Mouse (Mus musculus) heart, postnatal 14 days (tissue): Measurements from ENCODE around the gene Arl10. TPM values are rescaled to one million over a fixed set of nuclear protein-coding genes. Genes with fewer than 3 reads are reported as not detected.

ENCODE experiments used
- DNase-seq, 2 experiments: peaks; one replicate each; pipeline ENCODE4 v3.0.0; 2021 to 2022
- intact Hi-C: fragments of 180-260 bp; cut with DNase I; formaldehyde crosslinking; loops from one replicate; pipeline ENCODE4 v1.15.1; 2025
- long read RNA-seq, 2 experiments: library from polyadenylated mRNA; stranded (forward); transcript quantifications; one replicate each; pipeline ENCODE4 v2.0.0; 2021
- total RNA-seq, 2 experiments: library from RNA; stranded (reverse); gene quantifications; 2 replicates each; pipeline ENCODE4 v1.2.3; 2021

The Arl10 gene
- total RNA-seq: 1 to 10 TPM; 8.1 to 8.4 TPM
- long read RNA-seq, experiment 1, partial matches to known transcripts: 0 of 1 reads
- long read RNA-seq, experiment 1, other reads (novel, unspliced or antisense): 0 of 1 reads
- long read RNA-seq, experiment 2, partial matches to known transcripts: 0 of 1 reads
- long read RNA-seq, experiment 2, other reads (novel, unspliced or antisense): 0 of 1 reads

DNA sequence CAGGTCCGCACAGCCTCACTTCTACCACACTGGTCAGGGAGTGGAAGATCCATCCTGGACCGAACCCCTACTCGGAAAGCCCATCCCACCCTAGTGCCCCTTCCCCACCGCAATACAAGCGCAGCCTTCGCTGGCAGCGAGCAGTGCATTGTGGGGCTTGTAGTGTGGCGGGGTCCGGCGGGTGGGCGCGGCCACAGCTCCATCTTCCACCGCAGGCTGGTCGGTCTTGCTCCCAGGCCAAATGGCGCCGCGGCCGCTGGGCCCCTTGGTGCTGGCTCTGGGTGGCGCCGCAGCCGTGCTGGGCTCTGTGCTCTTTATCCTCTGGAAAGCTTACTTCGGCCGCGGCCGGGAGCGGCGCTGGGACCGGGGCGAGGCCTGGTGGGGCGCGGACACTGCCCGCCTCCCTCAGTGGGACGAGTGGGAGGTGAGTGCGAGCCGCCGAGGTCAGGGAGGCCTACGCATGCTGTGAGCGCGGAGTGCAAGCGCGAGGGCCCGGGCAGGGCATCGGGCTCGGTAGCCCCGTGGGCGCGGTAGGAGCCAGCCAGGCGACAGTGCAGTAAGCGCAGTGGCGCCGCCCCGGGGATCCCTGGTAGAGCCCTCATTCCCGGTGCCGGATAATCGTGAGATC lies at the start of gene Arl10:
Gene Arl10, plus strand, starts transcription at position 162 of the 628 bp plus-strand sequence.
- peak; percentile 80 for DNase-seq
- intact Hi-C loops: no loop called here

DNA sequence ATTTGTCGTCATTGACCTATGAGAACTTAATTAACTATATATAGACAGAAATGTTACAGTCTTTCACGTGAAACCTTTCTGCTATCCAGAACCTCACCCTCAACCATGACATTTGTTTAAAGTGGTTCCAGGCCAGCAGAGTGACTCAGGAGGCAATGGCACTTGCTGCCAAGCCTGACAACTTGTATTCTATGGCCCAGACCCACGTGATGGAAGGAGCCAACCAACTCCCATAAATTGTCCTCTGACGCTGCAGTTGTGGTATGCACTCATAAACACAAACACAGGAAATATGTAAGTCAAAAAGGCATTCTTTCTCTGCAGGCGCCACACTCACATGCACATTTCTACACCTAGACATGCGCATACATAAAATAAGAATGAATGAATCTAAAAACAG lies 47.7 kb upstream of the Arl10 start:
- intact Hi-C loops: no loop called here
- no peak for DNase-seq

DNA sequence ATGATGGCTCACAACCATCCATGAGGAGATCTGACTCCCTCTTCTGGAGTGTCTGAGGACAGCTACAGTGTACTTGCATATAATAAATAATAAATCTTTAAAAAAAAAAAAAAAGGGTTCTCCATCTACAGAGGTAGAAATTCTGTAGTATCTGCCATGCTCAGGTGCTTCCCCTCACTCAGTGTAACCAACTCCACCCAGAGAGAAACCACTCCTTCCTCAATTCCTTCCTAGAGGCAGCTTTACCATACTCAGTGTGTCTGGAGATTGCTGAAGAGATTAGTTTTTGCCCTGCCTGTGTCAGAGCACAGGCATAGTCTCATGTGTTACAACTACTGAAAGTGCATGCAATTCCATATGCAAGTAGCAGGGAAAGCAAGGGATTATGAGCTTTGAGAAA lies 42.7 kb upstream of the Arl10 start:
- DNase-seq: no peak
- intact Hi-C loops: no loop called here

DNA sequence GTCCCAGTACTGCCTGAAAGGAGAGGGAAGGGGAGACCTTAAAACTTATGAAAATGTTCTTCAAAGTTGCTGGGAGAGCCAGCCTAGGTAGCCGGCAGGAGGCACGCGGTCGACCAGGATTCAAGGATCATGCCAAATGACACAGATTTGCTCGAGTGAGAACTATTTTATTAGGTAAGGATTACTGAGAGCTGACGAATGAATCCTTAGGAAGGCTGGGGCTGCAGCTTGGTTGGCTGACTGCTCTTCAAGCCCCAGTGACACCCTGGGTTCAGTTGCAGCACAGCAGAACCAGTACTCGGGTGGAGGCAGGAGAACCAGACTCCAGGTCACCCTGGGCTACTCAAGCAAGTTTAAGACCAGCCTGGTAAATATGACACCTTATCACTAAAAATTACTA lies 26.8 kb upstream of the Arl10 start:
- intact Hi-C loops: no loop called here
- no peak for DNase-seq

DNA sequence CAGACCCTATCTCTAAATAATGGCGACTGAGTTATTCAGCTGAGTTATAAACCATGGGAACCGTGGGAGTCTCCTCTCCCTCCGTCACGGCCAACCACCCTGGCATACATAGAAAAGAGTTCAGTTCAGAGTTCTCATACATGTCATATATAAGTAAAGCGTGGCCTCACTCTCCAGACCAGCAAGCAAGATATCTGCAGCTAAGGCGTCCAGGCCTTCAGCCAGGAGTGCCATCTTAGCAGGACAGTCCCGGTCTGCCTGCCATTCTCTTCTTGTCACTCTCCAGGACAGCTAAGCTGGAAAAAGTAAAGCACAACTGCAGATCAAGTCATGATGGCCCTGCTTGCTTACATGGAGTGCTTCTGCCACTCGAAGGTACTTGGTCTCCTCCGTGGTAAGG lies 18.6 kb upstream of the Arl10 start:
- intact Hi-C loops: no loop called here

DNA sequence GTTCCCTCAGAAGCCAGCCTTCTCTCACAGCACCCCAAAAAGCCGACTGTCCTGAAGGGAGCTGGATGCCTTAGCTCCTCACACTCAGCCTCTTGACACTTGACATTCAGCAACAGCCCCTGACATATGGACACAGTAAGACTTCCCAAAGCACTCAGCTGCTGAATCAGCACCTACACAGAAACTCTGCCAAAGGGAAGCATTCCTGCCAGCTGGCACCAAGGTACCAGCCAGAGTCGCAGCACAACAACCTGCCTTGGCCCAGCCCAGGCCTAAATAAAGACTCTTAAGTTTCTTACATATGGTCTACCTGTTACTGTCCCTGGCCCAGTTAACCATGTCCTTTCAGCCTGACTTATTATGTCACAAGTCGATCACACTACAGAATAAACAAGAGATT lies 18.0 kb upstream of the Arl10 start:
- intact Hi-C loops: no loop called here
- DNase-seq: peak; percentile 51 to 69

More for the DNA sequence above, 18.6 kb upstream of the Arl10 start:
- no peak for DNase-seq

DNA sequence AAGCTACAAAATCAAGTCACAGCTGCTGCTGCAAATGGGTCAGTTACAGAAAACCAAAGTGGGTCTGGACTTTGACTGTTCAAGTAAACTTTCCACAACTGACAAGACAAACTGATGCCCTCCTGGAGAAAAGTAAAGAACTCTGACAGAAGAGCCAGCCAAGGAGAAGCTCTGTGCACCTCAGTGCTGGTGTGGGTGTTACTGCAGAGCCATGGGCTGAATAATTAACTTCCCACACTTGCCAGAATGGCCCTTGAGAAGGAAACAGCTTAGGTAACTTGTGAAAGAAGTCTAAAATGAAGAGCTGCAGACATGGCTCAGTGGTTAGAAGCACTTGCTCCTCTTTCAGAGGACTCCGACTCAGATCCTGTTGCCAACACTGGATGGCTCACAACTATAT lies 17.2 kb upstream of the Arl10 start:
- intact Hi-C loops: no loop called here
- no peak for DNase-seq

DNA sequence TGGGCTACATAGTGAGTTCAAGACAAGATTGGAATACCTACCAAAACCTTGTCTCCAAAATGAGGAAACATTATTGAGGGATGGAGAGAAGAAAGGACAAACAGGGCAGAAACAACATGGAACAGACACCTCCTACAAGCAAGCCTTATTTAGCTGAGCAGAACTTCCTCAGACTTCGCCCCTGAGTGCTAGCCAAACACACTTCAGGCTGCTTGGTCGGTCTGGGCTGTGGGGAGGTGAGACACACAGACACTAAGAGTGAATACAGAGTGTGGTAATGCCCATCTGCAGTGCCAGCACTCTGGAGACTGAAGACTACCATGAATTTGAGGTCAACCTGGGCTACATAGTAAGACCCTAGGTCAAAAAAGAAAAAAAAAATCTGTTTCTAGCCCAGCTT lies 15.2 kb upstream of the Arl10 start:
- DNase-seq: no peak
- intact Hi-C loops: no loop called here

DNA sequence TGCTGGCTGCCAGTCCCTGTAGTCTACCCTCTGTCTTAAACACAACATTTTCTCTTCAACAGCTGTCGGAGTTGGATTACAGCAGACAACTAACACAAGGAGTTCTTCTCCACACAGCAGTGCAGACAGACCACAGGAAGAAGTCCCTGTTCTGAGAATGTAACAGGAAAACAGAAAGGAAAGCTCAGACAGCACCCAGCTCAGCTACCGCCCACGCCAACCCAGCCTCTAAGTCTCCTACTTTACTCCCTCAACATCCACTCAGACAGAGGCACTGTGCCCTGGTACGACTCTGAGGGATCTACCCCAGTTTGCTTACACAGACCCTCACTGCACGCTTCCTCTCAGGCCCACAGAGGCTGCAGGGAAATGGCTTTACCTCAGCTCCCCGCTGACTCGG lies 14.2 kb upstream of the Arl10 start:
- no peak for DNase-seq
- intact Hi-C loops: no loop called here

DNA sequence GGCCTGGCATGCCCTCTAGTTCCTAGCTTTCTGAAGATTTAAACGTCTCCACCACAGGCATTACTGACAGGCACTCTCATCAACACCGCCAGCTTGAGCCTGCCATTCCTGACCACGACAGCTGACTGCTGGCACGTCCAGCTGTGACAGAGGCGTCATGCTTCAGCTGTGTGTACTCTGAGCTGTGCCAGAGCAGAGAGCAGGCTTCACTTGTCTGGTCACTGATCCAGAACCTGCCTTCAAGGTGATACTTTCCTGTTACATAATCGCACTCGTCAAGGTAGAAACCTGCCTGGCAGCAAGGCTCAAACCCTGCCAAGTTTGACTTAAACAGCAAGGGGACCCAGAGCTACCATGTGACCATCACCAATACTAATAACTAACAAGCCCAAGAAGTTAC lies 12.3 kb upstream of the Arl10 start:
- intact Hi-C loops: no loop called here
- no peak for DNase-seq

DNA sequence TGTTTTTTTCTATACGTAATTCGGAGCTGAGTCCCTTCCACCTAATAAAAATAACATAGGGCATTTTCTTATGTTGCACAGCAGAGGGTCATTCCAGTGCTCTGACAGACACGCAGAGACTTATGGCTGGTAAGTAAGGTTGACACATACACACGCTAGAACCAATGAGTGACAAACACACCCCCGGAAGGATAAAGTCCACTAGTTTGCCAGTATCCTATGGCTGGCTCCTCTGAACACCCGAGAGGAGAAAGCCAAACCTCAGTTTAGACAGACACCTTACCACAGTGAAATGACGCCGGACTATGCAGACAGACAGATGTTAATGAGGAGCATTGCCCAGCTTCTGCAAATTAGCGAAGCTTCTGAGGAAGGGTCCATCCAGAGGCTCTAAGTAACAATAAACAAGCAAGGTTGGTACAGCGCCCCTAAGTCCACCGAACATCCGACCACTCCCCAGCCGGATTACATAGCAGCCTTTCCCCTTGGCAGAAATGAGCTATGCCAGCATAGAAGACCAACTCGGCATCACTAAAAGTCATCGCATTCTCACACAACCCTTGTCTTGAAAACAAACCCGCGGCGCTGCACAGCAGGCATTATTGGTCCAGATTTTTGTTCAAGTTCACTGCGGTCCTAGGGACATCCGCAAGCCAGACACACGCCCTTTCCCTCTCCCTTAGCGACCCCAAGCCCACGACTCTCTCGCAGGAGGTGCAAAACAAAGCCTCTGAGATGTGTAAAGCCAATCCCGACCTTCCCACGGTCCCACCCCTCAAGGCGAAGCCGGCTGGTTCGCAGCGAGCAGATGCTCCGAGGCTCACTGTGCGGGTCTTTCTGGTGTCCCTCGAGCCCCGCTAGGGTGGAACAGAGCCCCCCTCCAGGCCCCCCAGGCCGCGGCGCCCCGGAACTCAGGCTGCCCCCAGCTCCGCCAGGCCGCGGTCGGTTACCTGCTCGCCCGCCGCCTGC lies 10.3 kb upstream of the Arl10 start:
- intact Hi-C loops: loop anchor here (2.0 kb wide), 1 partner anchor 46 kb away; the partner anchor contains the start of gene Cltb
- peak in 1 of 2 experiments; percentile 16 for DNase-seq

DNA sequence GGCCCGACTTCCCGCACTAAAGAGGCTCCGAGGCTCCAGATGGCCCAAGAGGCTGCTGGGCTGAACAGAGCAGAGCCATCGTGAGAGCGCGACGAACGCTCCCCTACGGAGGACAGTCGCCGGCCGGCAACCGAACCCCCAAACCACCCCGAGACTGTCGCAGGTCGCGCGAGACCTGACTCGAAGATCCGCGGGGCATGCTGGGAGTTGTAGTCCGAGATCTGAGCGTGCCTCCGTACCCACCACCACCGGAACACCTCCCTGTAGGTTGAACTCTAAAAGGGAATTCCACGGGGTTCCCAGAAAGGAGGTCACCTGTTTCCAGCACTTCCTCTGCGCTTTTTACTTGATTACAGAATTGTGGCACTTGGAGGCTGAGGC lies 9.6 kb upstream of the Arl10 start, which contains the start of gene 4833439L19Rik:
Gene 4833439L19Rik, minus strand, starts transcription at position 235 of the 381 bp plus-strand sequence.
- intact Hi-C loops: loop anchor here (2.0 kb wide), 1 partner anchor 46 kb away; the partner anchor contains the start of gene Cltb

DNA sequence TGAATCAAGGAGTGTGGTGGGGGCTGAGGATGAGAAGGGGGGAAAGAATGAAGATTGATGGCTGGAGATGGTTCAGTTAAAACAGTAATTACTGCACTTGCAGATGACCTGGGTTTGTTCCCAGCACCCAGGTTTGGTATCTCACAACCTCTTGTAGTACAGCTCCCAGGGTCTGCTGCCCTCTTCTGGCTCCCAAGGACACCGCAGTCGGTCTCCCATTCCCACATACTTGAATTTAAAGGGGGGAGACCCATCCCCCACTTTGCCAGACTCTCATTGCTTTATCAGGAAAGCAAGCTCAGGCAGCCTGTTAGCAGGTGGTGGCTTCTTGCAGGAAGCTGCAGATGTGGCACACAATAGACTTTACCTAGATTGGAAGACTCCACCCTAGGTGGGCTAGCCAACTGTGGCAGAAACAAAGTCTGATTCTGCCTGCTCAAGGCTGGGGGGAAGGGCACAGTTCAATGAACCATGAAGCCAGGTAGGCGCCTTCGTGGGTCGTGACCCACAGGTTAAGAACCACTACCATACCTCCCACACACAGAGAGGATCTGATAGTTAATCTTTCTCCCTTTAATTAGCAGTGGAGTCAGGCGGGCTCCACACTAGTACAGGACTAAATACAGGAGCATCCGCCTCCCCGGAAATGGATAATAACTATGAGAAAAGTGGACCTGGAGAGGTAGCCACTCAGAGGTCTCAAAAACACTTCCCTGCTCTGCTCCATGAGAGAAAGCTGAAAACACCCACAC lies 9.0 kb upstream of the Arl10 start:
- intact Hi-C loops: loop anchor here (2.0 kb wide), 1 partner anchor 45 kb away; the partner anchor contains the start of gene Cltb
- peak; percentile 44 to 61 for DNase-seq

More for the DNA sequence above, 9.6 kb upstream of the Arl10 start, which contains the start of gene 4833439L19Rik:
- DNase-seq: peak; percentile 93 to 97

DNA sequence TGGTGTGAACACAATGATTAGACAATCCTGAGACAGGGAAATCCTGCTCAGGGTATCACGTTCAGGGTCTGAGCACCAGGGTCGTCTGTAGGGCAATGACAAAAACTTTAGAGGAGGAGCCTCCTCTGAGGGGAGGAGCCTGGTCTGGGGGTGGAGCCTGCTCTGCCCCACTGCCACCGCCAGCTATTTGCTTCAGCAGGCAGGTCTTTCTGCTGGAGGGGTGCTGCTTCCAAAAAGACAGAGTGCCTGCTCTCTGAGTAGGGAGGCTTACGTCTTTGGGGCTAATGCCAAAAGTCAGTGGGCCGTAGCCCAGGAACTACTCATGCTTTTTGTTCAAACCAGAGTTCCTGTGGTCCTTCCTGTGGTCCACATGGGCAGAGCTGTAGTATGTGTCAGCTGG lies 6.4 kb upstream of the Arl10 start:
- intact Hi-C loops: no loop called here
- no peak for DNase-seq

DNA sequence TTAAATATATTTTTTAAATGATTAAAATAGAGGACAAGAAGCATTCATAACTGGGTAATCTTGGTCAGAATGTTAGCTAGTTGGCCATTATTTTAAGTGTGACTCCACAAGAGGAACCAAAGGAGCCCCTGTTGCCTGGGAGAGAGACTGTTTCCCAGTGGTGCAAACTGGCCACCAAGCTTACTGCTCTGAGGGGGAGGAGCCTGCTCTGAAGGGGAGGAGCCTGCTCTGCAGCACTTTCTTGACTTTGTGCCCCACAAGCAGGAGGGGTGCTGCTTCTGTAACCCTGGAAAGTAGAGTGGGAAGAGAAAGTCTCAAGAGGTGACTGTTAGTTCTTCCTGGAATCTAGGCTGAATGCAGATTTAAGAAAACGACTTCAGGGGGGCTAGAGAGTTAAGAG lies 5.5 kb upstream of the Arl10 start:
- no peak for DNase-seq
- intact Hi-C loops: no loop called here

DNA sequence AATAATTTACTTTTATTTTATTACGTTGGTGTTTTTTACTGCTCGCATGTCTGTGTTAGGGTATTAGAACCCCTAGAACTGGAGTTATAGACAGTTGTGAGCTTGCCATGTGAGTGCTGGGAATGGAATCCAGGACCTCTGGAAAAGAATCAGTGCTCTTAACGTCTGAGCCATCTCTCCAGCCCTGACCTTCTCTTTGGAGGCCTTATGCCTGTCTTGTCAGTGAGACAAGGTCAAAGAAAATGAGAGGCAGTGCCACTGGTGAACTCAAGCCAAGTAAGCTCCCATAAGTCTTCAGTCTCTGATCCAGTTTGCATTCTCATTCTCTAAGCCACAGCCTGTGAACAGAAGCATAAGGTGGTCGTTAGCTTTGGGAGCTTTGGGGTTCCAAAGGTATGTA lies 4.1 kb upstream of the Arl10 start:
- no peak for DNase-seq
- intact Hi-C loops: no loop called here

DNA sequence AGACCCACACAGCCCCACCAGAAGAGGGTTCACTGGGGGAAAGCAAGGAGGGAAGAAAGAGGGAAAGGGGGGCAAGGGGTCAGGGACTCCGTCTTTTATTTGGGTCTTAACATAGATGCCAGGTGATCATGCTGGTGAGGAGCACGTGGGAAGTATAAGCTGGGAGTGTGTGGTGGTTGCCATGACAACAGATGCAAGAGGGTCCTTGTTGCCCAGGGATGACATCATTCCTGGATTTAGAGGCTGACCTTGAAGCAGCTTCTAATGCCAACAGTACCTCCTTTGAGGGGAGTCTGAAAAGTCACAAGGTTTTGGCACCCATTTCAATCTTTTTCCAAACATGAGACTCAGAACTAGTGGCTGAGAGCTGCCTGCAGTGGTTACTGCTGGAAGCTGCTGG lies 3.2 kb upstream of the Arl10 start:
- intact Hi-C loops: no loop called here
- no peak for DNase-seq

DNA sequence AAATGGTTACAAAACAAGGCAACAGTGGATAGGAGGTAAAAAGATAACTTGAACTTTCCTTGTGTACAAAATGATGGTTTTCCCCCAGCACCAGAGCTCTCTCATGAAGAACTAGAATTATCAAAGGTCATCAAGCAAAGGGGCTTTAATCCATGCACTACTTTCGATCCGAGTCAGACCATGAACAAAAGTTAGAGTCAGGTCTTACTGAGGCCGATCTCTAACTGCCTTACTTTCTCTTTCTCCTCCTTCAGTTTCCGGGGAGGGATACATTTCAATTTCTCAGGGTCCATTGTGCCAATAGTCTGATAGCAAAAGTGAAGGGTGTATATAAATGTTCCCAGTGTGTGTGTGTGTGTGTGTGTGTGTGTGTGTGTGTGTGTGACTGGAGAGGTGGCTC lies 2.2 kb upstream of the Arl10 start:
- intact Hi-C loops: no loop called here
- no peak for DNase-seq

DNA sequence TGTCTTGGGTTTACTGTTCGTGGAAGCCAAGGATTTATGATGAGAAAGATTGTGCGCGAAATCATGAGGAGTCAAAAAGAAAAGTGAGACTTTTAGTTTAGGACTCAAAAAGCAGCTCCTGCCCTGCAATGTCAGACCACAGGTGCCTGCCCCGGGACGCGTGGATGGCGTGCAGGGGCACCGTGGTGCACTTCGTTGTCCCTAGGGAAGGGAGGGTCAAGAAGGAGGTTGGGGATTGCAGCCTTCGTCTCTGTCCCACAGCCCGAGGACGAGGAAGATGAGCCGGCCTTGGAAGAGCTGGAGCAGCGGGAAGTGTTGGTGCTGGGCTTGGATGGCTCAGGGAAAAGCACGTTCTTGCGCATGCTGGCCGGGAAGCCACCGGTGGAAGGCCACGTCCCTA lies 674 bp downstream of the Arl10 start:
- DNase-seq: no peak
- intact Hi-C loops: no loop called here
